Comparison of ENCODE assay signal across 8 mouse cellular contexts in the genomic region with DNA sequence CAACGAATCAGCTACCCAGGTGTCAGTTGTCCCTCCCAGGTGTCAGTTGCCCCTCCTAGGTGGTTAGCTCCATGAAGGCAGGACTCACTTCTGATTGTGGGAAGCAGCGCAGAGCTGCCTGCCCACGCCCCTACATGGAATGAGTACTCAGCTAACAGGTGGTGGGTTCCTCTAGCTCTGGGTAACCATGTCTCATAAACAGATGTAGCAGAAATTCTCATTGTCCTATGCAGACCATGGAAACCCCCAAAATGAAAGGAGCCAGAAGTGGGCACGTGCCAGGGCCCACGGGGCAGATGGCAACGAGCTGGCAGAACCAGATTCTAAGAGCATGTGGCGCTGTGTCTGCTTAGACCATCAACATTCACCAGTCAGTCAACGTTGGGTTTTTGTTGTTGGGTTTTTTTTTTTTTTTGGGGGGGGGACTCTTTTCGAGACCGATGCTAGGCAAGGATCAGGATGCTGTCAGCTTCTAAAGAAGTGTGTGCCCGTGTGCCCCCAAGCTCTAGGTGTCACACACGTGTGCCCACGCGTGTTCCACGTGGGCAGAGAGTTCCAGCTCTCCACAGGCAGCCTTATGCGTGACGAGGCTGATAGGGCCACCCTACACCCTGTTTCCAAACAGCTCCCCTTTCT. TPM values are rescaled to one million over a fixed set of nuclear protein-coding genes. Genes with fewer than 3 reads are reported as not detected.
DNase-seq lines count a peak whose midpoint lies in the region; ATAC-seq and TF ChIP-seq lines count a peak whose summit lies in the region.

No protein-coding gene starts in this region.

- H3K9me3 ChIP-seq in liver, embryonic 11.5 days (ENCODE audit: control insufficient read depth, low read length) = no peaks in the 10 kb centered on the region
- no peaks in the 10 kb centered on the region for H3K9me3 ChIP-seq in hindbrain, embryonic 13.5 days
- no peaks in the 10 kb centered on the region for H3K9me3 ChIP-seq in liver, embryonic 13.5 days (replicated peaks)

- H3K4me1 ChIP-seq in liver, embryonic 11.5 days (replicated peaks; ENCODE audit: control insufficient read depth, insufficient read depth, low read length) = peaks cover 31% of the 10 kb centered on the region
- peaks cover 47% of the 10 kb centered on the region for H3K4me1 ChIP-seq in hindbrain, embryonic 13.5 days (replicated peaks)
- peaks cover 52% of the 10 kb centered on the region for H3K4me1 ChIP-seq in liver, embryonic 13.5 days (replicated peaks)

- no peak for TF ChIP-seq POLR2A in brain, embryonic 14.5 days (IDR thresholded peaks at IDR 0.05; ENCODE audit: borderline replicate concordance, extremely low read depth, insufficient read depth, insufficient read length, poor library complexity, severe bottlenecking)

- no peak for ATAC-seq in liver, embryonic 11.5 days (replicated peaks; ENCODE audit: low FRiP score)
- peak; percentile 26; the same call in 1 of the 2 replicates for ATAC-seq in hindbrain, embryonic 13.5 days (ENCODE audit: low FRiP score)
- no peak for ATAC-seq in liver, embryonic 13.5 days (ENCODE audit: low read depth)

- DNase-seq in liver, embryonic 11.5 days (ENCODE audit: low spot score) = no peak
- no peak for DNase-seq in liver
- DNase-seq in brain, embryonic 14.5 days (ENCODE audit: low read depth) = peak; percentile 82
- no peak for DNase-seq in liver, embryonic 13.5 days
- no peak for DNase-seq in natural killer cell, adult 2 months (ENCODE audit: low spot score in 2 of 2)
- DNase-seq in c-Kit-positive CD71-positive TER-119-positive erythroid progenitor cells, embryonic 14.5 days (ENCODE audit: low spot score) = no peak
- DNase-seq in urinary bladder, postnatal 4 days (ENCODE audit: low spot score in 2 of 2) = no peak

- no peaks in the 10 kb centered on the region for H3K36me3 ChIP-seq in liver, embryonic 11.5 days (ENCODE audit: control insufficient read depth, insufficient read depth, low read length)
- H3K36me3 ChIP-seq in hindbrain, embryonic 13.5 days = no peaks in the 10 kb centered on the region
- H3K36me3 ChIP-seq in liver, embryonic 13.5 days = no peaks in the 10 kb centered on the region

- H3K27me3 ChIP-seq in liver, embryonic 11.5 days (replicated peaks; ENCODE audit: control insufficient read depth, insufficient read depth, low read length) = peaks cover 62% of the 10 kb centered on the region
- H3K27me3 ChIP-seq in hindbrain, embryonic 13.5 days = no peaks in the 10 kb centered on the region
- H3K27me3 ChIP-seq in liver, embryonic 13.5 days = peaks cover 84% of the 10 kb centered on the region

- H3K4me2 ChIP-seq in liver, embryonic 11.5 days = peak overlapping the region; percentile 70
- H3K4me2 ChIP-seq in hindbrain, embryonic 13.5 days = peak overlapping the region; percentile 65
- H3K4me2 ChIP-seq in liver, embryonic 13.5 days = peak overlapping the region; percentile 71

- peak overlapping the region; percentile 50; the same call in 1 of the 2 replicates for H3K27ac ChIP-seq in liver, embryonic 11.5 days (ENCODE audit: low read depth, low read length)
- H3K27ac ChIP-seq in hindbrain, embryonic 13.5 days = peak overlapping the region; percentile 95
- peak overlapping the region; percentile 43 for H3K27ac ChIP-seq in liver, embryonic 13.5 days

- 0 out of 2 replicates have a peak overlapping the region, but pooled peaks have one; percentile 6 for H3K9ac ChIP-seq in liver, embryonic 11.5 days (ENCODE audit: low read depth, low read length)
- peak overlapping the region; percentile 73 for H3K9ac ChIP-seq in hindbrain, embryonic 13.5 days
- peak overlapping the region; percentile 41 for H3K9ac ChIP-seq in liver, embryonic 13.5 days

- H3K4me3 ChIP-seq in liver, embryonic 11.5 days (ENCODE audit: low read depth, low read length) = peak overlapping the region; percentile 40
- H3K4me3 ChIP-seq in hindbrain, embryonic 13.5 days = peak overlapping the region; percentile 40
- H3K4me3 ChIP-seq in liver, embryonic 13.5 days (replicated peaks) = peak overlapping the region; percentile 46

- WGBS in liver, embryonic 11.5 days = 5% methylated on average over 17 of the region's 17 CpGs
- WGBS in hindbrain, embryonic 13.5 days = 5% methylated on average over 17 of the region's 17 CpGs
- 4% methylated on average over 17 of the region's 17 CpGs for WGBS in liver, embryonic 13.5 days (ENCODE audit: insufficient replicate concordance)

- TF ChIP-seq CTCF in brain, embryonic 14.5 days (IDR thresholded peaks at IDR 0.05; ENCODE audit: borderline replicate concordance, extremely low read depth, insufficient read depth, insufficient read length) = no peak

RNA-seq across cellular contexts. Expression of gene Asic1, which starts 6.1 kb away (rescaled TPM):
- 2.3 TPM in 2 replicates for polyA plus RNA-seq in liver, embryonic 11.5 days (2014; fragmentation: Nextera tagmentation; extraction: Ambion mirVana)
- polyA plus RNA-seq in brain, embryonic 14.5 days (2012; rRNA removed) = 81.2 and 114 TPM in 2 replicates
- 58.3 and 63.0 TPM in 2 replicates for polyA plus RNA-seq in hindbrain, embryonic 13.5 days (2015; fragmentation: Nextera tagmentation; extraction: Ambion mirVana)
- 0.53 and 0.57 TPM in 2 replicates for polyA plus RNA-seq in liver, embryonic 13.5 days (2015; fragmentation: Nextera tagmentation; extraction: Ambion mirVana)

RNA-seq across cellular contexts. Expression of gene Racgap1, which starts 12.6 kb away (rescaled TPM):
- 91.2 and 111 TPM in 2 replicates for polyA plus RNA-seq in liver, embryonic 11.5 days (2014; fragmentation: Nextera tagmentation; extraction: Ambion mirVana)
- polyA plus RNA-seq in brain, embryonic 14.5 days (2012; rRNA removed) = 83.0 and 118 TPM in 2 replicates
- polyA plus RNA-seq in hindbrain, embryonic 13.5 days (2015; fragmentation: Nextera tagmentation; extraction: Ambion mirVana) = 97.6 and 102 TPM in 2 replicates
- 69.2 and 80.8 TPM in 2 replicates for polyA plus RNA-seq in liver, embryonic 13.5 days (2015; fragmentation: Nextera tagmentation; extraction: Ambion mirVana)

RNA-seq across cellular contexts. Expression of gene Smarcd1, which starts 37.8 kb away (rescaled TPM):
- polyA plus RNA-seq in liver, embryonic 11.5 days (2014; fragmentation: Nextera tagmentation; extraction: Ambion mirVana) = 26.7 and 28.5 TPM in 2 replicates
- 201 and 211 TPM in 2 replicates for polyA plus RNA-seq in brain, embryonic 14.5 days (2012; rRNA removed)
- 134 and 145 TPM in 2 replicates for polyA plus RNA-seq in hindbrain, embryonic 13.5 days (2015; fragmentation: Nextera tagmentation; extraction: Ambion mirVana)
- polyA plus RNA-seq in liver, embryonic 13.5 days (2015; fragmentation: Nextera tagmentation; extraction: Ambion mirVana) = 7.1 TPM in 2 replicates

RNA-seq across cellular contexts. Expression of gene Gm17349, which starts 41.2 kb away (rescaled TPM):
- polyA plus RNA-seq in liver, embryonic 11.5 days (2014; fragmentation: Nextera tagmentation; extraction: Ambion mirVana) = not detected in 2 replicates
- polyA plus RNA-seq in brain, embryonic 14.5 days (2012; rRNA removed) = 0.86 TPM in 1 of 2 replicates, not detected in the other
- not detected in 2 replicates for polyA plus RNA-seq in hindbrain, embryonic 13.5 days (2015; fragmentation: Nextera tagmentation; extraction: Ambion mirVana)
- polyA plus RNA-seq in liver, embryonic 13.5 days (2015; fragmentation: Nextera tagmentation; extraction: Ambion mirVana) = not detected in 2 replicates

RNA-seq across cellular contexts. Expression of gene Gpd1, which starts 53.2 kb away (rescaled TPM):
- 3.4 and 4.3 TPM in 2 replicates for polyA plus RNA-seq in liver, embryonic 11.5 days (2014; fragmentation: Nextera tagmentation; extraction: Ambion mirVana)
- polyA plus RNA-seq in brain, embryonic 14.5 days (2012; rRNA removed) = 3.4 and 4.5 TPM in 2 replicates
- 1.6 and 2.1 TPM in 2 replicates for polyA plus RNA-seq in hindbrain, embryonic 13.5 days (2015; fragmentation: Nextera tagmentation; extraction: Ambion mirVana)
- 11.5 and 13.9 TPM in 2 replicates for polyA plus RNA-seq in liver, embryonic 13.5 days (2015; fragmentation: Nextera tagmentation; extraction: Ambion mirVana)

Comparison
In these comparisons a context has a peak if more than half of its experiments do, and no peak if none do; other contexts are left out.
1. H3K27ac ChIP-seq: peak in every context shown above with its lines; median percentile 95 in hindbrain, embryonic 13.5 days; 50 in liver, embryonic 11.5 days; 43 in liver, embryonic 13.5 days.
2. H3K9ac ChIP-seq: peak in every context shown above with its lines; median percentile 73 in hindbrain, embryonic 13.5 days; 41 in liver, embryonic 13.5 days; 6 in liver, embryonic 11.5 days.
3. RNA of gene Asic1, which starts 6.1 kb away (polyA plus RNA-seq): 81.2 to 114 TPM in brain, embryonic 14.5 days and 58.3 to 63.0 TPM in hindbrain, embryonic 13.5 days; 2.3 TPM in liver, embryonic 11.5 days and 0.53 to 0.57 TPM in liver, embryonic 13.5 days; every median in the first group is over 10 times any median in the second.
4. Peak in every context shown above with its lines, with median percentiles within 50 percentile points of each other: H3K4me2 ChIP-seq and H3K4me3 ChIP-seq.